Mouse (Mus musculus): ENCODE measurements around the gene Ripor3.

- TF ChIP-seq POLR2A (IDR thresholded peaks at IDR 0.05; ENCODE audit: insufficient read length, low read depth): no peak
- TF ChIP-seq MYOD1 (IDR thresholded peaks at IDR 0.05; ENCODE audit: control insufficient read depth in 1 of 3, insufficient read length in 2 of 3, low read depth in 2 of 3): no peak
- TF ChIP-seq TCF12 (IDR thresholded peaks at IDR 0.05; ENCODE audit: insufficient read depth, poor library complexity, severe bottlenecking): no peak
- no peak for TF ChIP-seq POLR2AphosphoS2 (IDR thresholded peaks at IDR 0.05; ENCODE audit: insufficient read length, low read depth)
- TF ChIP-seq USF1 (IDR thresholded peaks at IDR 0.05; ENCODE audit: low read depth): no peak
- no peak for TF ChIP-seq MAX (IDR thresholded peaks at IDR 0.05; ENCODE audit: low read depth)
- TF ChIP-seq MYOG (IDR thresholded peaks at IDR 0.05; ENCODE audit: control insufficient read depth in 1 of 3, insufficient read depth in 1 of 3, insufficient read length in 2 of 3, low read depth in 2 of 3): no peak
These were observed 51.6 kb downstream of the Ripor3 start for GRCm38 (mm10) chr2:167958843-167959242.
